Mouse (Mus musculus): ENCODE measurements around the gene Filip1.

Filip1 gene

DNA sequence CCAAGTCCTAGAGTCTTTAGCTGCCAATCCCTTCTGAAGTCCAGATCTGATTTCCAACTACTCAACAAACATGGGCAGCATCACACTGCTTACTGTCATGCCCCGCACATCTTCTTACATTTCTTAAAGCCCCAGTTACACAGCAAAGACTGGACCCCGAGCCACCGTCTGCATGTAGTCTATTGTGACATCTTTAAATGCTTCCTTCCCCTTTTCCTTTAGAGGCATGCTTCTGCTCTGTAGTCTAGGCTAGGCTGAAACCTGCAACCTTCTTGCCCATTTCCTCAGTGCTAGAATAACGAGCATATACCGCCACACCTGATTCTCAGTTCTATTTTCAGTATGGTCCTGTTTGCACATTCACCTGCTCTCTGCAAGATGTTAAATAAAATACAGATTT, 196.2 kb downstream of the Filip1 start:
- no peak for DNase-seq

DNA sequence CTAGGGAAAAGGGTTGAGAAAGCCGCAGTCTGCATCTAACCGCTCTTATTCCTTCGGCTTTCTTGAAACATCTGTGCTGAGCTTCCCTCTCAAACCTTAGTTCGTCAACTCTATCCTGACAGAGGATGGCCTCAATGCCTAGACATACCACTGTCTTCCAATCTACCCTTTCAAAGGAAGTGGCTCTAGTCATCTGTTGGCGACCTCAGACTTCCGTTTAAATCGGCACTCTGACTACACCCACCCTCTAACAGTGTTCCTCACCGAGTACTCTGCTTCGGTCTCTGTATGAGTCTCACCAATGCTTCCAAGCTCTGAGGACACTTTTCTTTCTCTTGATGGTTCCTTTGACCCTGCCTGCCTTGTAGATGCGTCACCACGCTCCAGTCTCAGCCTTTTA, 196.6 kb downstream of the Filip1 start:
- DNase-seq, result no peak

DNA sequence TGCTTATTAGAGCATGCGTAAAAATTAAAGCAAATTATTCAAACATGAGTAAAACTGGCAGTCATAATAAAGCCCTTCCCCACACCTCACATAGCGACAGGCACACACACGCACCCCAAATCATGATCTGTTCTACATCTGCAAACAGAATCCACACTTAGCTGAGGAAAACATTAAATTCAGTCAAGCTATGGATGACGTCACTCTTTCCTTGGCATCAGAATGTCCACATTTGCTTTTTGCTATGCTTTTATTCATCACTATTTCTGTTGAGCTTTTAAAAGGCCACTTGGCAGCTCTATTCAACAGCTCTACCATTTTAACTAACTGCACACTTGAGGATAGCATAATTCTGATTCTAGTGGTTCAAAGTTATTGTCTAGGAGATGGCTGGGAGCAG, 198.1 kb downstream of the Filip1 start:
- DNase-seq, result no peak

DNA sequence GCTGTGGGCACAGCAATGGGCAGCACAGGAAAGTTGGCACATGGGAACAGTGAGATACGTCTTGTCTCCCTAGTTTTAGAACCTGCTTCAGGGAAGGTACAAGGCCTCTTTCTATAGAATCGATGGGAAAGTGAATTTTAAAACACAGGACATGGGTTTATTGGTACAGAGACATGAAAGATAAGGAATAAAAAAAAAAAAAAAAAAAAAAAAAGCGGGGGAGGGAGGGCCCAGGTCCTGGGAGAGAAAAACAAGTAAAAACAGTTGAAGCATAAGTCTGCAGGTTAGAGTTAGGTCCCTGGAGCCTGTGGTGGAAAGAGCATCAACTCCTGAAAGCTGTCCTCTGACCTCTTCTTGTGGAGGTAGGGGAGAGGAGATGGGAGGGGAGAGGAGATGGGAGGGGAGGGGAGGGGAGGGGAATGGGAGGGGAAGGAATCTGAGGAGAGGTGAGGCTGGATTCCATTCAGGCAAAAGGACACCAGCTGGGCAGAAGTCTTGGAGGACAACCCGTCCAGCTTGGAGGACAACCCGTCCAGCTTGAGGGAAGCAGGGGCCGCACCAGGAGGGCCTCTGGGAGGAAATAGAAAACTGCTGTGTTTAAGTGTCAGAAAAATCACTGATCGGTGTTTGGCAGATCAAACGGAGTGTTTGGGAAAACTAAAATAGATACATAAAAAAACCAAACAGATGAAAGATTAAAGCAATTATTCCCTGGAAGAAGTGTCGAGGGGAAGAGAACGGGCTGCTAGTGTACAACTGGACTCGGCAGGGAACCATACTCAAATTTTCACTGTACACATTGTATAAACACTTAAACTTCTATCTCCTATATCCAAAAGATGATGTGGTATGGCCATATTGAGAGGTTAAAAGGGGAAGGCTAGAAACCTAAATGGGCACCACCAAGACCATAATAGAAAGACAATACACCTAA, 201.4 kb downstream of the Filip1 start:
- no peak for DNase-seq

- DNase-seq, result no peak
These were observed 202.1 kb downstream of the Filip1 start for GRCm38 (mm10) chr9:79810534-79810933.

DNA sequence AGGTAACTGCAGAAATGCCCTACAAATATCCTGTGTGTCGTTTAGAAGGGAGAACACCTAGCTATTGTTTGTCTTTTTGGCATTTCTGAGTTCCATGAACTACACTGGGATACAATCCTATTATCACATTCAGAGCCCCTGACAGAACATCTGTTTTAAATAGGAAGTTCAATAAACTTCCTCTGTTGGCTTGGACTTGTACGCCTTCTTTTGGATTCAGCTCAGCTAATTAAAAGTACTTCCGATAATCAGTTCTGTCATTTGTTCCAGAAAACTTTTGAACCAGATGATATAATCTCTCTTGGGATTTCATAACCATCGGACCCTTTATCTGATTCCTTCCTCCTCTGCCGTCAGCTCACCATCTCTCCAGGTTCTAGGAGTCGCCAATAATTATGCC, 203.2 kb downstream of the Filip1 start:
- DNase-seq, result no peak

DNA sequence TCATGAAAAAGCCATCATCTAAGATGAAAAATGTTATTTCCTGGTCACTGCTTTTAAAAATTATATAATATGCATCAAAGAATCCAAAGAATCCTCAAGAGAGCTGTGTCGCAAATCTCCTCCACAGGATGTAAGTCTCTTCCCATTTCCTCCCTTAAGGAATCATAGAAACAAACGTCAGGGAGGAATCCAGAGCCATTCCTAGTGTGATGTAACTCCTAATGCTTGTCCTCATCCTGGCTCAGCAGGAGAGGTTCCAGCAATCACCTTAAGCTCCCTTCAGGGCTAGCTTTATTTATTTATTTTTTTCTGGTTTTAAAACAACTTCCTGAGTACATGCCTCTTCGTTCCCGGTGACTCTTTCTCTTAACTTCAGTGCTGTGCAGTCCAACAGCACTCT, 205.5 kb downstream of the Filip1 start:
- no peak for DNase-seq

DNA sequence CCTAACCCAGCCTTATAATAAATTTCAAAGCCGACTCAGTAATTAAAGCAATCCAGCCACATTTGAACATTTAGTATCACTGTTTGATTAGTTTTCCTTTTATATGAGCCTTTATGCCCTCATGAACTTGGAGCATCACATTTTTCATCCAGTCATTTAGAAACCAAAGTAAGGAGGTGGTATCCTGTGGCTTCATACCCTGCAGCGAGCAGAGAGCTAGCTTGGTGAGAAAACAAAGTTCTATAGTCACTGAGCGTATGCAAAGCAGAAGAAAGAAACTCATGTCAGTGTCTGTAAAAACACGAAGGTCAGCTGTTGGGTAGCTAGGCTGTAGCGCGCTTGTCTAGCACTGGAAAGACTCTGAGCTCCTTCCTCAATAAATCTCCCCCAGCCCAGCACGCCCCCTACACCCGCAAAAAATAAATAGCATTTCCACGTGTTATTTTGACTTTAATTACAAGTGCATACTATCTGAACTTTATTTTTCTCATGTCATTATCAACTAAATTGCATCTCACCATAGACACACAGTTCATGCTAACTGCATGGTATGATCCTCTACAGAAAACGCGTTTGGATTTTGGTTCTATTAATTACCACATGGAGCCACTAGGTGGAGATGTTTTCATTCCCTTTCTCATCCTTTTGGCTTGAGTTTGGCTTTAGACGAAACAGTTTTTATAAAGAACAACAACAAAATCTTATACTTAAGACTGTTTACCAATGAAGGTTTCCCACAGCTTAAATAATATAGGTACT, 206.2 kb downstream of the Filip1 start:
- peak; percentile 68 for DNase-seq

- no peak for DNase-seq
These were observed 207.2 kb downstream of the Filip1 start for GRCm38 (mm10) chr9:79805426-79805825.

DNA sequence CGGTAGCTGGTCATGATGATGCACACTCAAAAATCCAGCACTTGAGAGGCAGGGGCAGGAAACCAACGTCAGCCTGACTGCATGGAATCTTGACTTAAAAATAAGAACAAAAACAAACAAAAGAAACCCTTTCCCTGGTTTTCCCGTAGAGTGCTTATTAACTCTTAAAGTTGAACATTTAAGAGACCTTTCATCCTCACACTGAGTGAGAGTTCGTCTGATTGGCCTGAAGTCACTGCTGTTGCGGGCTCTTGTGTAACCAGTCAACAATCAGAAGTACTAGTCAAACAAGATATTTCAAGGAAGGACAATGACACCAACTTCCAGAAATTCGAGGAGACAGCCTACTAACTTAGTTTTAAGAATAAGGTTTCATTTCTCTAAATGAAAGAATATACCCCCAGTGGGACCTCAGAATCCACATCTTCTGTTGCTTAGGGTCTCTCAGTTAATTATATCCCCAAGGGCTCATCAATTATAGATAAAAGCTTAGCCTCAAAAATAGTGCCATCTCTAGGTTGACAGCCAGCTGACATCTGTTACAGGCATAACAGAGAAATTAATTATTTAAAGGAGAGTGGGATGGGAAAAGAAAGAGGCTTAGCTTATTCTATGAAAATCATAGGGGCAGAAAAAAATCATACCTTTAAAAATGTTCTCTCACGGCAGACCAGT, 216.1 kb downstream of the Filip1 start:
- no peak for DNase-seq

- DNase-seq, result no peak
These were observed 217.6 kb downstream of the Filip1 start for GRCm38 (mm10) chr9:79795076-79795475.

DNA sequence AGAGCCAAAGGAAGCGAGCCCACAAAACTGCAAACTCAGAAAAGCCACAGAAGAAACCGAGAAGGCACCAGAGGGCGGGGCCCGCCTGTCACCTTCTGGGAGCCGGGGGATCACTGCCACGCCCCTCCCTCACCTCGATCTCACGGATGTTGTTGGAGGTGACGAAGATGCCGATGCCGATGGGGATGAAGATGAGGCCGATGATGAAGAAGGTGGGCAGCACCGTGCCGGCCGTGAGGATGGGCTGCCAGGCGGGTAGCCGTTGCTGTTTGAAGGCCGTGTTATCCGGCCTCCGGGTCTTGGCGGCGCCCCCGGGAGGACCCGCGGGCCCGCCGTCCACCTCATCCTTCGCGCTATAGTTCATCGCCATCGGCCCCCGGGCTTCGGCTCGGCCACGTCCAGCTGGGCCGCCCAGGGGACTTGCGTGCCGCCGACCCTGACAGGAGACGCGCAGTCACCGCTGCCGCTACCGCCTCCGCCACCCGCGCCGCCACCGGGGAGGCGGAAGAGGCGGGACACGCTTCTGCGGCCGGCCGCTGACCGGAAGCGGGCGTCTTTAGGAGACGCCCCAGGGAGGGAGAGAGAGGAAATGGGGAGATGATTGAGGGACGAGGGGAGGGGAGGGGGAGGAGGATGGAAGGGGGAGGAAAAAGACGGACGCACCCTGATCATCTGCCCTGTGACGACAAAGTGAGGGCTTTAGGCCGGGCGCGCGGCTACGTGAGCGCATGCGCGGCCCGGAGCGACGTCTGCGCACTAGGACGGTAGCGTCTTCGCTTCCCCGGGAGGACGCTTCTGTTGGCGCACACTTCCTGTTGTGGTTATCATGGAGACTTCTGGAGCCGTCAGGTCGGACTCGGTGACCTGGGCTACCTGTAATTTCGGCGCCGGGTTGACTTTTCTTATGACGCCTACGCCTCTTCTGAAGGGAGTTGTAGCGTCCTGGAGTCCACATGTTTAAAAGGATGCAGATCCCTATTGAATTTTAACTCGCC, 219.5 kb downstream of the Filip1 start, which contains the start of gene Tmem30a:
TSS of gene Tmem30a (minus strand) at position 667 of the 995 bp plus-strand sequence.
- DNase-seq, result peak; percentile 99

- DNase-seq, result no peak
These were observed 226.9 kb downstream of the Filip1 start for GRCm38 (mm10) chr9:79785794-79786085.

- no peak for DNase-seq
These were observed 227.5 kb downstream of the Filip1 start for GRCm38 (mm10) chr9:79784934-79785793.

GRCm38 (mm10) chr9:79784439-79784838, 228.2 kb downstream of the Filip1 start:
- DNase-seq, result no peak

DNA sequence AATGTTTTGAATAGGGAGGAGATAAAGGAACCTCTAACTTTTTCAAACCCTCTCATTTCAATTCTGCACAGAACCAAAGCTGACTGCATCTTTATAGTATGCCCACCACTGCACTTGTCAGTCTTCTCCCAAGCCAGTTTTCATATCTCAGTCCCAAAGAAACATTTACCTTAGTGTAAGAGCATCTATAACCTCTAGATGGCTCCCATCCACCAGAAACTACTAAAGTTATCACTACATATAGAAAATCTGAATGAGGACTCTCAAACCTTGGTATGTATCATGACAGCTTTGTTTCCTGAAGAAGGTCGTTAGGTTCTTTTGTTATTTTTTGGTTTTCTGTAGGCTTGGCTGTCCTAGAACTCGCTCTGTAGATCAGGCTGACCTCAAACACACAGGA, 233.3 kb downstream of the Filip1 start:
- peak; percentile 25 for DNase-seq

- DNase-seq, result no peak
These were observed 245.6 kb downstream of the Filip1 start for GRCm38 (mm10) chr9:79766991-79767545.

DNA sequence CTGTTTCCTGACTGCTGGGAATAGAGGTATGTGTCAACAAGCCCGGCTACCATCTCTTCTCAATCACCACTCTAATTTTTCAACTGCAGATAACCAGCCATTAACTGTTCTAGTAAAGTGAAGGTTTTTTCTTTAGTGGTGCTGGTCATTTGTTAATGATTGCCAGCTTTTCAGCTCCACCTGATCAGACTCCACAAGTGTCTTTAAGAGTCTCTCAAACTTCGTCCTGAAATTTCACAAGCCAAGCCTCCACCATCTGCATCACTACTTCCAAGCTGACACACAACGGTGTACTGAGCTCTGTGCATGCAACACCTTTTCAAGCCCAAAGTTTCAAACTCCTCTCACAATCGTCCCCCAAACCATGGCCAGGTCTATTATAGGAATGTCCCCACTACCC, 247.3 kb downstream of the Filip1 start:
- no peak for DNase-seq

All from retina, postnatal 1 day (tissue).